Mouse (Mus musculus) MEL (cell line): ENCODE results near the gene Dhx58.

ENCODE experiments used
- MAFK ChIP-seq: IDR thresholded peaks from 2 replicates; pipeline ENCODE4 v1.6.1; 2011; ENCODE audit warnings: low read depth, mild to moderate bottlenecking, low read length, improper control_type of control experiment, borderline replicate concordance
- MEF2A ChIP-seq: IDR thresholded peaks from 2 replicates; pipeline ENCODE4 v1.6.1; 2014; ENCODE audit warnings: low read depth, mild to moderate bottlenecking, inconsistent platforms, low read length, improper control_type of control experiment; ENCODE audit not compliant: poor library complexity, insufficient replicate concordance, severe bottlenecking; ENCODE audit errors: extremely low read depth
- POLR2AphosphoS2 ChIP-seq: IDR thresholded peaks from 2 replicates; pipeline ENCODE4 v1.6.1; 2011; ENCODE audit warnings: low read length, improper control_type of control experiment
- ZKSCAN1 ChIP-seq: IDR thresholded peaks from 2 replicates; pipeline ENCODE4 v1.6.1; 2012; ENCODE audit warnings: low read depth, mild to moderate bottlenecking, inconsistent platforms, low read length, improper control_type of control experiment, moderate library complexity

DNA sequence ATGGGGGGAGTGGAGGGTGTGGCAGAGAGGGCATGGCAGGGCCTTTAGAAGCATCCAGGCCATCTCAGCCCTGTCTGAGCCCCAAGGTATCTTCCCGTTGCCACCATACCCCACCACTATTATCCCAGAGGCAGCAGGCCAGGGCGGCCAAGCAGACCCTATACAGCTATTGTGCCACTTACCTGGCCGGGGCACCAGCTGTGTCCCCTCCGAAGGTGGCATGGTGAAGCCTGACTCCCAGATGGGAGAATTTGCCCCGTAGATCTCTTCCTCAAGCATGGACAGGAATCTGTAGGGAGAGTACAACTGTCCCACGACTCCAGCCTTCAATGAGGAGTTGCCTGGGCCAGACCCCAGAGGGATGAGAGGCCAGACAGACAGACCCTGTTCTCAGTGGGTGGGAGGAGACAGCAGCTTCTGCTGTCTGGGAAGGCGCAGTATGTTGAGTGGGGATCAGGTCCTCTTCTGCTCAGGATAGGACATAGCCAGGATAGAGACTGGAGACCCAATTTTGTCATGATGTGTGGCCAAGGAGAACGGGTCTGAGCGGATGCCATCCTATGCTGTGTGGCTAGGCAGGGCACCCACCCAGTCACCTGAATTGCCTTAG, 5.2 kb upstream of the Dhx58 start:
- TF ChIP-seq MAFK: no peak
- TF ChIP-seq POLR2AphosphoS2: no peak
- TF ChIP-seq ZKSCAN1: no peak
- no peak for TF ChIP-seq MEF2A
